Mouse (Mus musculus): ENCODE data around the gene Fam196a. TPM values are rescaled to one million over a fixed set of nuclear protein-coding genes. Genes with fewer than 3 reads are reported as not detected.

Gene Fam196a
- polyA plus RNA-seq, 1 experiment from 2014 or later: 4.8 TPM

- H3K4me3 ChIP-seq (ENCODE audit: low read depth, low read length): no peak overlapping the region
- no peaks in the 10 kb centered on the region for H3K9me3 ChIP-seq (ENCODE audit: low read depth, low read length)
- H3K27me3 ChIP-seq (ENCODE audit: insufficient read depth, low read length): no peaks in the 10 kb centered on the region
- TF ChIP-seq CTCF (IDR thresholded peaks at IDR 0.05; ENCODE audit: low read depth): no peak
- H3K4me1 ChIP-seq (ENCODE audit: insufficient read depth): no peaks in the 10 kb centered on the region
- H3K36me3 ChIP-seq (ENCODE audit: insufficient read depth): peaks cover 9% of the 10 kb centered on the region
- 90% methylated on average over 13 of the region's 13 CpGs for WGBS
- no peak overlapping the region for H3K9ac ChIP-seq
- H3K27ac ChIP-seq (ENCODE audit: low read depth): no peak overlapping the region
- ATAC-seq (ENCODE audit: insufficient read depth) (no peak), DNase-seq (no peak)
- no peak overlapping the region for H3K4me2 ChIP-seq
These were observed 45.8 kb downstream of the Fam196a start for GRCm38 (mm10) chr7:134892449-134892871.

GRCm38 (mm10) chr7:134883516-134883915 is 54.7 kb downstream of the Fam196a start:
- ATAC-seq (ENCODE audit: insufficient read depth): no peak
- Histone ChIP-seq H3K9me3 (ENCODE audit: low read depth, low read length) (no peaks in the 10 kb centered on the region), H3K4me3 (ENCODE audit: low read depth, low read length) (no peak overlapping the region), H3K27me3 (ENCODE audit: insufficient read depth, low read length) (no peaks in the 10 kb centered on the region), H3K4me1 (ENCODE audit: insufficient read depth) (no peaks in the 10 kb centered on the region), H3K36me3 (ENCODE audit: insufficient read depth) (peaks cover 3% of the 10 kb centered on the region; the same call in 1 of the 2 replicates), H3K4me2 (no peak overlapping the region), H3K27ac (ENCODE audit: low read depth) (no peak overlapping the region), H3K9ac (no peak overlapping the region)
- TF ChIP-seq CTCF (IDR thresholded peaks at IDR 0.05; ENCODE audit: low read depth): no peak
- 52% methylated on average over 6 of the region's 6 CpGs for WGBS
- peak; percentile 7 for DNase-seq

- no peak for DNase-seq
- WGBS: 78% methylated on average over 6 of the region's 6 CpGs
- no peak overlapping the region for H3K27ac ChIP-seq (ENCODE audit: low read depth)
- H3K9me3 ChIP-seq (ENCODE audit: low read depth, low read length): no peaks in the 10 kb centered on the region
- H3K36me3 ChIP-seq (ENCODE audit: insufficient read depth): peaks cover 16% of the 10 kb centered on the region; the same call in 1 of the 2 replicates
- ATAC-seq (ENCODE audit: insufficient read depth): no peak
- no peak for TF ChIP-seq CTCF (IDR thresholded peaks at IDR 0.05; ENCODE audit: low read depth)
- H3K4me1 ChIP-seq (ENCODE audit: insufficient read depth): no peaks in the 10 kb centered on the region
- H3K27me3 ChIP-seq (ENCODE audit: insufficient read depth, low read length): no peaks in the 10 kb centered on the region
- no peak overlapping the region for H3K4me2 ChIP-seq
- H3K9ac ChIP-seq: no peak overlapping the region
- H3K4me3 ChIP-seq (ENCODE audit: low read depth, low read length): no peak overlapping the region
These were observed 57.8 kb downstream of the Fam196a start for GRCm38 (mm10) chr7:134880431-134880830.

GRCm38 (mm10) chr7:134878985-134879384 is 59.2 kb downstream of the Fam196a start:
- TF ChIP-seq CTCF (IDR thresholded peaks at IDR 0.05; ENCODE audit: low read depth): no peak
- Histone ChIP-seq H3K27me3 (ENCODE audit: insufficient read depth, low read length) (no peaks in the 10 kb centered on the region), H3K36me3 (ENCODE audit: insufficient read depth) (peaks cover 25% of the 10 kb centered on the region; the same call in 1 of the 2 replicates), H3K4me1 (ENCODE audit: insufficient read depth) (no peaks in the 10 kb centered on the region), H3K9me3 (ENCODE audit: low read depth, low read length) (no peaks in the 10 kb centered on the region), H3K4me2 (no peak overlapping the region), H3K27ac (ENCODE audit: low read depth) (no peak overlapping the region), H3K9ac (no peak overlapping the region), H3K4me3 (ENCODE audit: low read depth, low read length) (no peak overlapping the region)
- WGBS: 85% methylated on average over 6 of the region's 6 CpGs
- DNase-seq (no peak), ATAC-seq (ENCODE audit: insufficient read depth) (no peak)

- Histone ChIP-seq H3K9ac (no peak overlapping the region), H3K4me3 (ENCODE audit: low read depth, low read length) (no peak overlapping the region), H3K9me3 (ENCODE audit: low read depth, low read length) (no peaks in the 10 kb centered on the region), H3K27ac (ENCODE audit: low read depth) (no peak overlapping the region), H3K27me3 (ENCODE audit: insufficient read depth, low read length) (no peaks in the 10 kb centered on the region), H3K4me2 (no peak overlapping the region), H3K4me1 (ENCODE audit: insufficient read depth) (no peaks in the 10 kb centered on the region), H3K36me3 (ENCODE audit: insufficient read depth) (peaks cover 28% of the 10 kb centered on the region; the same call in 1 of the 2 replicates)
- ATAC-seq (ENCODE audit: insufficient read depth) (no peak), DNase-seq (no peak)
- WGBS: 89% methylated on average over 7 of the region's 7 CpGs
- TF ChIP-seq CTCF (IDR thresholded peaks at IDR 0.05; ENCODE audit: low read depth): no peak
These were observed 65.2 kb downstream of the Fam196a start for GRCm38 (mm10) chr7:134872981-134873380.

- H3K4me3 ChIP-seq (ENCODE audit: low read depth, low read length): no peak overlapping the region
- no peak overlapping the region for H3K9ac ChIP-seq
- no peaks in the 10 kb centered on the region for H3K4me1 ChIP-seq (ENCODE audit: insufficient read depth)
- no peaks in the 10 kb centered on the region for H3K9me3 ChIP-seq (ENCODE audit: low read depth, low read length)
- no peak for ATAC-seq (ENCODE audit: insufficient read depth)
- no peaks in the 10 kb centered on the region for H3K27me3 ChIP-seq (ENCODE audit: insufficient read depth, low read length)
- no peak overlapping the region for H3K4me2 ChIP-seq
- peaks cover 26% of the 10 kb centered on the region; the same call in 1 of the 2 replicates for H3K36me3 ChIP-seq (ENCODE audit: insufficient read depth)
- DNase-seq: no peak
- WGBS: 58% methylated on average over 3 of the region's 3 CpGs
- no peak for TF ChIP-seq CTCF (IDR thresholded peaks at IDR 0.05; ENCODE audit: low read depth)
- H3K27ac ChIP-seq (ENCODE audit: low read depth): no peak overlapping the region
These were observed 65.7 kb downstream of the Fam196a start for GRCm38 (mm10) chr7:134872511-134872910.

GRCm38 (mm10) chr7:134864175-134864574 is 74.1 kb downstream of the Fam196a start:
- H3K36me3 ChIP-seq (ENCODE audit: insufficient read depth): peaks cover 10% of the 10 kb centered on the region; the same call in 1 of the 2 replicates
- H3K27me3 ChIP-seq (ENCODE audit: insufficient read depth, low read length): no peaks in the 10 kb centered on the region
- H3K4me3 ChIP-seq (ENCODE audit: low read depth, low read length): no peak overlapping the region
- H3K27ac ChIP-seq (ENCODE audit: low read depth): no peak overlapping the region
- WGBS: 83% methylated on average over 2 of the region's 2 CpGs
- TF ChIP-seq CTCF (IDR thresholded peaks at IDR 0.05; ENCODE audit: low read depth): no peak
- no peaks in the 10 kb centered on the region for H3K4me1 ChIP-seq (ENCODE audit: insufficient read depth)
- H3K9me3 ChIP-seq (ENCODE audit: low read depth, low read length): no peaks in the 10 kb centered on the region
- no peak for ATAC-seq (ENCODE audit: insufficient read depth)
- DNase-seq: peak; percentile 85
- no peak overlapping the region for H3K9ac ChIP-seq
- H3K4me2 ChIP-seq: no peak overlapping the region

GRCm38 (mm10) chr7:134862000-134862399 is 76.2 kb downstream of the Fam196a start:
- Histone ChIP-seq H3K27me3 (ENCODE audit: insufficient read depth, low read length) (no peaks in the 10 kb centered on the region), H3K36me3 (ENCODE audit: insufficient read depth) (peaks cover 10% of the 10 kb centered on the region; the same call in 1 of the 2 replicates), H3K27ac (ENCODE audit: low read depth) (no peak overlapping the region), H3K4me3 (ENCODE audit: low read depth, low read length) (no peak overlapping the region), H3K9ac (no peak overlapping the region), H3K4me1 (ENCODE audit: insufficient read depth) (no peaks in the 10 kb centered on the region), H3K9me3 (ENCODE audit: low read depth, low read length) (no peaks in the 10 kb centered on the region), H3K4me2 (no peak overlapping the region)
- 74% methylated on average over 6 of the region's 6 CpGs for whole genome bisulfite sequencing
- no peak for TF ChIP-seq CTCF (IDR thresholded peaks at IDR 0.05; ENCODE audit: low read depth)
- no peak for DNase-seq
- ATAC-seq (ENCODE audit: insufficient read depth): no peak

Data from lung, embryonic 14.5 days (tissue).